Mouse (Mus musculus): ENCODE measurements around the gene Ttc28. TPM values are rescaled to one million over a fixed set of nuclear protein-coding genes. Genes with fewer than 3 reads are reported as not detected.

Gene Ttc28
- total and polyA plus RNA-seq, 3 experiments = 0.21 to 0.89 (median 0.28) TPM

DNA sequence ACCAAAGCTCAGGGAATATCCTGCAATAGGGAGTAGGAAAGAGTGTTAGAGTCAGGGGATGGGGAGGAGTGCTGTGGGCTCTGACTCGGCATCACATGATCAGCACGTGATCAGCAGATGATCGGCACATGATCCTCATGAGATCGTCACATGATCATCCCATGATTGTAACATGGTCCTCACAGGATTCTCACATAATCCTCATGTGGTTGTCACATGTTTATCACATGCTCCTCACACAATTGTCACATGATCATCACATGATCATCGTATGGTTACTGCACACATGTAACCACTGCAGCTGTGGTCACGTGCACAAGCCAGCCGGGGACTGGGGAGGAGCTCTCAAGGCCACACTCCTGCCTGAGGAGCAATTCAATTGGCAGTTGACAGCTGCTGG, 264.8 kb downstream of the Ttc28 start:
- Histone ChIP-seq H3K36me3 (replicated peaks in 1 of 2; ENCODE audit: control insufficient read depth in 1 of 2, insufficient read depth in 1 of 2, low read length in 1 of 2) (no peaks in the 10 kb centered on the region), H3K27me3 (replicated peaks) (peaks cover 12% of the 10 kb centered on the region), H3K27ac (ENCODE audit: insufficient read depth, low read depth) (no peak overlapping the region), H3K4me3 (replicated peaks in 1 of 3; ENCODE audit: low read depth in 2 of 3, low read length in 2 of 3, poor library complexity in 1 of 3) (no peak overlapping the region), H3K9ac (ENCODE audit: insufficient read depth, low read depth) (no peak overlapping the region), H3K4me1 (ENCODE audit: control insufficient read depth in 1 of 2, insufficient read depth in 2 of 2) (peaks cover 10 to 30% of the 10 kb centered on the region in 2 experiments), H3K4me2 (ENCODE audit: insufficient read depth, low read depth, poor library complexity, severe bottlenecking) (no peak overlapping the region), H3K9me3 (replicated peaks; ENCODE audit: low read length) (no peaks in the 10 kb centered on the region), H3K79me2 (replicated peaks; ENCODE audit: control insufficient read depth, extremely low read depth, insufficient read depth, poor library complexity, severe bottlenecking) (no peaks in the 10 kb centered on the region)
- TF ChIP-seq BHLHE40 (IDR thresholded peaks at IDR 0.05; ENCODE audit: low read depth, low read length) (peak; percentile 67), MAFK (IDR thresholded peaks at IDR 0.05; ENCODE audit: insufficient replicate concordance, low read length) (no peak), CHD2 (IDR thresholded peaks at IDR 0.05; ENCODE audit: low read length) (no peak)
- in situ Hi-C loops (cut with MboI; ENCODE audit: low pct_ligation_motif_present, low pct_unique_long_range_greater_than_20kb, low sequenced_read_pairs) = no loop called here
- dilution Hi-C loops (cut with MboI; ENCODE audit: extremely low pct_ligation_motif_present, extremely low pct_unique_long_range_greater_than_20kb, low sequenced_read_pairs) = no loop called here
- no peak for DNase-seq (ENCODE audit: extremely low read depth)

DNA sequence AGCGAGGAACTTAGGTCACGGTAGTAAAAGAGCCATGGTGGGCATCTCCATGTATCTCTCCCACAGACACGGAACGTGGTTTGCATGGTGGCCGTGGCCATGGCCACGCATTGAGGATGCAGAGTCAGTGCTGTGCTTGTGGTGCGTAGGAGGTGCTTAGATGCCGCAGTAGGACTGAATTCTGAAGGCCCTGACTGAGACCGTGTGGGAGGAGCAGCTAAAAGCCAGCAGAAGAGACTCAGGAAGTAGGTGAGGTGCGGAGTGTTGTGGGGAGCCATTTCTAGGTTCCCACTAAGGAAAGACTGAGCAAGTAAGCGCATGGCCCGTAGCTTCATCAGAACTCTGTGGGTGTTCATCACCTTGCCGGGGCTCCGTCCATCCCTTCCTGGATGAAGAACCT, 271.0 kb downstream of the Ttc28 start:
- in situ Hi-C loops (cut with MboI; ENCODE audit: low pct_ligation_motif_present, low pct_unique_long_range_greater_than_20kb, low sequenced_read_pairs) = no loop called here

DNA sequence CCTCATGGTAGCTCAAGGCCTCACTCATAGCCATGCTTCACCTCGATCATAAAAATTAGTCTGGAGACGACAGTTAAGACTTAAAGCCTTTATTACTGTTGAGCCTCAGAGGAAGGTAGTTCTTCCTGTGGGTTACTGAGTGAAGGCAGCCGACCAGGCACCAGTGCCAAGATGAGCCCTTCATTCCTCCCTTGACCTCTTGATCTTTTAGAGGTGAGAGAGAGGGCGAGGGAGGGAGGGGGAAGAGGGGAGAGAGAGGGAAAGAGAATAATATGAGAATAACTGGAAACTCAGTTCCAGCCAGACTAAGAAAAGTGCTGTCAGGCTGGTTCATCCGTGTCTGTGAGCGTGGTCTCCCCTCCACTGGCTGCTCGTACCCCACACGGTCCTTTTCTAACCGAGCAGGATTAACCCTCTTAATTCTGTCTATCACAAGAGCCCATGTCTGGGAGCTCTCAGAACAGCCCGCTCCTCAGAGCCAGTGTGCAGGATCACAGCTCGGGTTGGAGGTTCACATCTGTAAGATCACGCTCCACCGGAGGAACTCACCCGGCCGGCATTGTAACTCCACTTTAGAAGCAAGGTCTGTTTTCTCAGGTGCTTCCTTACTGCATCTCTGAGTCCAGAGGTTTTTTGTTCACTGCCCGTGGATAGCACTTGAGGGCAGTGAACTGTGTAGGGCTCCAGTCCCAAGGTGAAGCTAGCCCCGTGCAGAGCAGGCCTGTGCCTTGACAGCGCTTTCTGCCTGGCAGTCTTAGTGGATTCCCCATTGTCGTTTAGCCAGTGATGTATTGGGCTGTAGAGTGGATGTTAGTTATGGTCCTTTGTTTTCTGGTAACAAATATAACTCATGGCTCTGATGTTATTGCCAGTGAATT, 272.5 kb downstream of the Ttc28 start:
- no peaks in the 10 kb centered on the region for H3K4me1 ChIP-seq (ENCODE audit: control insufficient read depth in 1 of 2, insufficient read depth in 2 of 2)
- dilution Hi-C loops (cut with MboI; ENCODE audit: extremely low pct_ligation_motif_present, extremely low pct_unique_long_range_greater_than_20kb, low sequenced_read_pairs) = no loop called here

More for the DNA sequence above, 271.0 kb downstream of the Ttc28 start:
- H3K27me3 ChIP-seq (replicated peaks) = no peaks in the 10 kb centered on the region
- H3K36me3 ChIP-seq (replicated peaks in 1 of 2; ENCODE audit: control insufficient read depth in 1 of 2, insufficient read depth in 1 of 2, low read length in 1 of 2) = no peaks in the 10 kb centered on the region
- H3K4me1 ChIP-seq (ENCODE audit: control insufficient read depth in 1 of 2, insufficient read depth in 2 of 2) = no peaks in the 10 kb centered on the region
- no peak overlapping the region for H3K4me3 ChIP-seq (replicated peaks in 1 of 3; ENCODE audit: low read depth in 2 of 3, low read length in 2 of 3, poor library complexity in 1 of 3)
- no peak overlapping the region for H3K4me2 ChIP-seq (ENCODE audit: insufficient read depth, low read depth, poor library complexity, severe bottlenecking)
- no peaks in the 10 kb centered on the region for H3K79me2 ChIP-seq (replicated peaks; ENCODE audit: control insufficient read depth, extremely low read depth, insufficient read depth, poor library complexity, severe bottlenecking)
- no peak for DNase-seq (ENCODE audit: extremely low read depth)
- dilution Hi-C loops (cut with MboI; ENCODE audit: extremely low pct_ligation_motif_present, extremely low pct_unique_long_range_greater_than_20kb, low sequenced_read_pairs) = no loop called here
- H3K9me3 ChIP-seq (replicated peaks; ENCODE audit: low read length) = no peaks in the 10 kb centered on the region
- H3K27ac ChIP-seq (ENCODE audit: insufficient read depth, low read depth) = no peak overlapping the region
- TF ChIP-seq EP300 (IDR thresholded peaks at IDR 0.05; ENCODE audit: low read length) (no peak), MEF2A (IDR thresholded peaks at IDR 0.05; ENCODE audit: borderline replicate concordance, low read depth, low read length) (no peak), ETS1 (conservative IDR thresholded peaks at IDR 0.05; ENCODE audit: low read depth, low read length) (no peak), E2F4 (IDR thresholded peaks at IDR 0.05; ENCODE audit: insufficient replicate concordance, low read depth, low read length) (no peak), RAD21 (IDR thresholded peaks at IDR 0.05; ENCODE audit: low read depth, low read length) (no peak), PAX5 (IDR thresholded peaks at IDR 0.05; ENCODE audit: low read length) (no peak), USF2 (conservative IDR thresholded peaks at IDR 0.05; ENCODE audit: low read depth, low read length) (no peak), JUND (conservative IDR thresholded peaks at IDR 0.05; ENCODE audit: low read depth, low read length) (no peak), POLR2AphosphoS2 (IDR thresholded peaks at IDR 0.05; ENCODE audit: low read depth, low read length) (no peak), KAT2A (IDR thresholded peaks at IDR 0.05; ENCODE audit: insufficient replicate concordance, low read length) (no peak), ZC3H11A (IDR thresholded peaks at IDR 0.05; ENCODE audit: low read depth, low read length) (no peak), ELF1 (IDR thresholded peaks at IDR 0.05; ENCODE audit: low read depth, low read length) (no peak), CHD2 (IDR thresholded peaks at IDR 0.05; ENCODE audit: low read length) (no peak), ZNF384 (IDR thresholded peaks at IDR 0.05; ENCODE audit: low read depth, low read length) (no peak), NELFE (IDR thresholded peaks at IDR 0.05; ENCODE audit: low read depth, low read length) (no peak), JUN (IDR thresholded peaks at IDR 0.05; ENCODE audit: insufficient read depth, low read depth, low read length) (no peak), TBP (conservative IDR thresholded peaks at IDR 0.05; ENCODE audit: low read depth, low read length) (no peak), HCFC1 (IDR thresholded peaks at IDR 0.05; ENCODE audit: low read depth, low read length) (no peak)
- H3K9ac ChIP-seq (ENCODE audit: insufficient read depth, low read depth) = no peak overlapping the region

More for the DNA sequence above, 272.5 kb downstream of the Ttc28 start:
- H3K27ac ChIP-seq (ENCODE audit: insufficient read depth, low read depth) = no peak overlapping the region
- DNase-seq (ENCODE audit: extremely low read depth) = no peak
- no peak overlapping the region for H3K4me3 ChIP-seq (replicated peaks in 1 of 3; ENCODE audit: low read depth in 2 of 3, low read length in 2 of 3, poor library complexity in 1 of 3)
- H3K9ac ChIP-seq (ENCODE audit: insufficient read depth, low read depth) = no peak overlapping the region
- in situ Hi-C loops (cut with MboI; ENCODE audit: low pct_ligation_motif_present, low pct_unique_long_range_greater_than_20kb, low sequenced_read_pairs) = no loop called here
- H3K36me3 ChIP-seq (replicated peaks in 1 of 2; ENCODE audit: control insufficient read depth in 1 of 2, insufficient read depth in 1 of 2, low read length in 1 of 2) = no peaks in the 10 kb centered on the region
- H3K4me2 ChIP-seq (ENCODE audit: insufficient read depth, low read depth, poor library complexity, severe bottlenecking) = no peak overlapping the region
- TF ChIP-seq POLR2AphosphoS2 (IDR thresholded peaks at IDR 0.05; ENCODE audit: low read depth, low read length) (no peak), RAD21 (IDR thresholded peaks at IDR 0.05; ENCODE audit: low read depth, low read length) (no peak), KAT2A (IDR thresholded peaks at IDR 0.05; ENCODE audit: insufficient replicate concordance, low read length) (no peak), MAX (IDR thresholded peaks at IDR 0.05; ENCODE audit: low read length) (no peak)
- no peaks in the 10 kb centered on the region for H3K79me2 ChIP-seq (replicated peaks; ENCODE audit: control insufficient read depth, extremely low read depth, insufficient read depth, poor library complexity, severe bottlenecking)
- no peaks in the 10 kb centered on the region for H3K27me3 ChIP-seq (replicated peaks)
- no peaks in the 10 kb centered on the region for H3K9me3 ChIP-seq (replicated peaks; ENCODE audit: low read length)

Measured in CH12.LX (cell line).